Mouse (Mus musculus): ENCODE measurements at regions not wholly inside any gene's neighbourhood (a gene's known extent, or its start where the extent isn't known, plus 50 kb on each side); places are given as distances from the start of the nearest gene placed in this dataset.

- H3K4me2 ChIP-seq (ENCODE audit: low read depth, low read length) = no peak overlapping the region
- no peaks in the 10 kb centered on the region for H3K36me3 ChIP-seq (ENCODE audit: control insufficient read depth, insufficient read depth)
- no peaks in the 10 kb centered on the region for H3K27me3 ChIP-seq (ENCODE audit: control insufficient read depth, insufficient read depth, low read depth, low read length)
- ATAC-seq (ENCODE audit: low read depth) = no peak
- no peaks in the 10 kb centered on the region for H3K9me3 ChIP-seq (replicated peaks; ENCODE audit: control insufficient read depth, low read length)
- H3K9ac ChIP-seq (ENCODE audit: low read depth, low read length) = no peak overlapping the region
- 68% methylated on average over 3 of the region's 3 CpGs for whole genome bisulfite sequencing (ENCODE audit: insufficient replicate concordance)
- no peaks in the 10 kb centered on the region for H3K4me1 ChIP-seq (ENCODE audit: control insufficient read depth, low read depth, low read length)
- H3K27ac ChIP-seq (ENCODE audit: low read length) = no peak overlapping the region
- H3K4me3 ChIP-seq (ENCODE audit: low read depth, low read length) = no peak overlapping the region
Observed at GRCm38 (mm10) chr14:114981120-114981519, 110.9 kb upstream of the Gpc5 start.

- Histone ChIP-seq H3K4me2 (ENCODE audit: low read depth, low read length) (no peak overlapping the region), H3K4me1 (ENCODE audit: control insufficient read depth, low read depth, low read length) (no peaks in the 10 kb centered on the region), H3K9ac (ENCODE audit: low read depth, low read length) (no peak overlapping the region), H3K27ac (ENCODE audit: low read length) (no peak overlapping the region), H3K9me3 (replicated peaks; ENCODE audit: control insufficient read depth, low read length) (no peaks in the 10 kb centered on the region), H3K27me3 (ENCODE audit: control insufficient read depth, insufficient read depth, low read depth, low read length) (no peaks in the 10 kb centered on the region), H3K36me3 (ENCODE audit: control insufficient read depth, insufficient read depth) (no peaks in the 10 kb centered on the region), H3K4me3 (ENCODE audit: low read depth, low read length) (no peak overlapping the region)
- ATAC-seq (ENCODE audit: low read depth) = no peak
- WGBS (ENCODE audit: insufficient replicate concordance) = 65% methylated on average over 2 of the region's 2 CpGs
Observed at GRCm38 (mm10) chr14:115003223-115003622, 88.8 kb upstream of the Gpc5 start.

GRCm38 (mm10) chr14:115004733-115005405 lies 87.1 kb upstream of the Gpc5 start:
- H3K36me3 ChIP-seq (ENCODE audit: control insufficient read depth, insufficient read depth) = no peaks in the 10 kb centered on the region
- H3K4me2 ChIP-seq (ENCODE audit: low read depth, low read length) = no peak overlapping the region
- WGBS (ENCODE audit: insufficient replicate concordance) = 38% methylated on average over 6 of the region's 6 CpGs
- no peaks in the 10 kb centered on the region for H3K4me1 ChIP-seq (ENCODE audit: control insufficient read depth, low read depth, low read length)
- H3K9ac ChIP-seq (ENCODE audit: low read depth, low read length) = no peak overlapping the region
- H3K9me3 ChIP-seq (replicated peaks; ENCODE audit: control insufficient read depth, low read length) = no peaks in the 10 kb centered on the region
- H3K4me3 ChIP-seq (ENCODE audit: low read depth, low read length) = no peak overlapping the region
- H3K27me3 ChIP-seq (ENCODE audit: control insufficient read depth, insufficient read depth, low read depth, low read length) = no peaks in the 10 kb centered on the region
- H3K27ac ChIP-seq (ENCODE audit: low read length) = no peak overlapping the region
- peak; percentile 41; the same call in 1 of the 2 replicates for ATAC-seq (ENCODE audit: low read depth)

GRCm38 (mm10) chr14:115010877-115011276 lies 81.1 kb upstream of the Gpc5 start:
- Histone ChIP-seq H3K9me3 (replicated peaks; ENCODE audit: control insufficient read depth, low read length) (no peaks in the 10 kb centered on the region), H3K27me3 (ENCODE audit: control insufficient read depth, insufficient read depth, low read depth, low read length) (no peaks in the 10 kb centered on the region), H3K4me2 (ENCODE audit: low read depth, low read length) (no peak overlapping the region), H3K27ac (ENCODE audit: low read length) (no peak overlapping the region), H3K4me3 (ENCODE audit: low read depth, low read length) (no peak overlapping the region), H3K36me3 (ENCODE audit: control insufficient read depth, insufficient read depth) (no peaks in the 10 kb centered on the region), H3K4me1 (ENCODE audit: control insufficient read depth, low read depth, low read length) (no peaks in the 10 kb centered on the region), H3K9ac (ENCODE audit: low read depth, low read length) (no peak overlapping the region)
- ATAC-seq (ENCODE audit: low read depth) = no peak
- 53% methylated on average over 3 of the region's 3 CpGs for WGBS (ENCODE audit: insufficient replicate concordance)

- ATAC-seq (ENCODE audit: low read depth) = no peak
- no peaks in the 10 kb centered on the region; the same call in 1 of the 2 replicates for H3K4me1 ChIP-seq (ENCODE audit: control insufficient read depth, low read depth, low read length)
- no peaks in the 10 kb centered on the region for H3K27me3 ChIP-seq (ENCODE audit: control insufficient read depth, insufficient read depth, low read depth, low read length)
- H3K4me2 ChIP-seq (ENCODE audit: low read depth, low read length) = no peak overlapping the region
- H3K4me3 ChIP-seq (ENCODE audit: low read depth, low read length) = no peak overlapping the region
- no peak overlapping the region for H3K27ac ChIP-seq (ENCODE audit: low read length)
- 36% methylated on average over 5 of the region's 5 CpGs for WGBS (ENCODE audit: insufficient replicate concordance)
- no peak overlapping the region for H3K9ac ChIP-seq (ENCODE audit: low read depth, low read length)
- no peaks in the 10 kb centered on the region for H3K36me3 ChIP-seq (ENCODE audit: control insufficient read depth, insufficient read depth)
- no peaks in the 10 kb centered on the region for H3K9me3 ChIP-seq (replicated peaks; ENCODE audit: control insufficient read depth, low read length)
Observed at GRCm38 (mm10) chr14:115015299-115015698, 76.7 kb upstream of the Gpc5 start.

GRCm38 (mm10) chr14:115017410-115018153 lies 74.4 kb upstream of the Gpc5 start:
- WGBS (ENCODE audit: insufficient replicate concordance) = 9% methylated on average over 22 of the region's 22 CpGs
- Histone ChIP-seq H3K4me1 (ENCODE audit: control insufficient read depth, low read depth, low read length) (no peaks in the 10 kb centered on the region; the same call in 1 of the 2 replicates), H3K4me3 (ENCODE audit: low read depth, low read length) (peak overlapping the region; percentile 39), H3K36me3 (ENCODE audit: control insufficient read depth, insufficient read depth) (no peaks in the 10 kb centered on the region), H3K9me3 (replicated peaks; ENCODE audit: control insufficient read depth, low read length) (no peaks in the 10 kb centered on the region), H3K27me3 (ENCODE audit: control insufficient read depth, insufficient read depth, low read depth, low read length) (no peaks in the 10 kb centered on the region), H3K27ac (ENCODE audit: low read length) (no peak overlapping the region), H3K9ac (ENCODE audit: low read depth, low read length) (no peak overlapping the region), H3K4me2 (ENCODE audit: low read depth, low read length) (peak overlapping the region; percentile 64)
- peak; percentile 61 for ATAC-seq (ENCODE audit: low read depth)

- WGBS (ENCODE audit: insufficient replicate concordance) = 72% methylated on average over 7 of the region's 7 CpGs
Observed at GRCm38 (mm10) chr14:115028011-115028410, 64.0 kb upstream of the Gpc5 start.

GRCm38 (mm10) chr14:115031734-115032133 lies 60.3 kb upstream of the Gpc5 start:
- H3K27ac ChIP-seq (ENCODE audit: low read length) = no peak overlapping the region
- no peaks in the 10 kb centered on the region for H3K27me3 ChIP-seq (ENCODE audit: control insufficient read depth, insufficient read depth, low read depth, low read length)
- 54% methylated on average over 4 of the region's 4 CpGs for WGBS (ENCODE audit: insufficient replicate concordance)

More at GRCm38 (mm10) chr14:115028011-115028410, 64.0 kb upstream of the Gpc5 start:
- no peak overlapping the region for H3K9ac ChIP-seq (ENCODE audit: low read depth, low read length)
- no peaks in the 10 kb centered on the region for H3K27me3 ChIP-seq (ENCODE audit: control insufficient read depth, insufficient read depth, low read depth, low read length)
- no peaks in the 10 kb centered on the region for H3K4me1 ChIP-seq (ENCODE audit: control insufficient read depth, low read depth, low read length)
- ATAC-seq (ENCODE audit: low read depth) = no peak
- no peaks in the 10 kb centered on the region for H3K36me3 ChIP-seq (ENCODE audit: control insufficient read depth, insufficient read depth)
- H3K4me3 ChIP-seq (ENCODE audit: low read depth, low read length) = no peak overlapping the region
- no peak overlapping the region for H3K4me2 ChIP-seq (ENCODE audit: low read depth, low read length)
- H3K9me3 ChIP-seq (replicated peaks; ENCODE audit: control insufficient read depth, low read length) = no peaks in the 10 kb centered on the region
- no peak overlapping the region for H3K27ac ChIP-seq (ENCODE audit: low read length)

GRCm38 (mm10) chr14:115033375-115033969 lies 58.5 kb upstream of the Gpc5 start:
- Histone ChIP-seq H3K9me3 (replicated peaks; ENCODE audit: control insufficient read depth, low read length) (no peaks in the 10 kb centered on the region), H3K27ac (ENCODE audit: low read length) (no peak overlapping the region), H3K4me1 (ENCODE audit: control insufficient read depth, low read depth, low read length) (no peaks in the 10 kb centered on the region), H3K36me3 (ENCODE audit: control insufficient read depth, insufficient read depth) (no peaks in the 10 kb centered on the region), H3K4me3 (ENCODE audit: low read depth, low read length) (no peak overlapping the region), H3K9ac (ENCODE audit: low read depth, low read length) (no peak overlapping the region), H3K27me3 (ENCODE audit: control insufficient read depth, insufficient read depth, low read depth, low read length) (no peaks in the 10 kb centered on the region), H3K4me2 (ENCODE audit: low read depth, low read length) (no peak overlapping the region)
- ATAC-seq (ENCODE audit: low read depth) = no peak
- 50% methylated on average over 5 of the region's 5 CpGs for WGBS (ENCODE audit: insufficient replicate concordance)

More at GRCm38 (mm10) chr14:115031734-115032133, 60.3 kb upstream of the Gpc5 start:
- Histone ChIP-seq H3K4me2 (ENCODE audit: low read depth, low read length) (no peak overlapping the region), H3K9me3 (replicated peaks; ENCODE audit: control insufficient read depth, low read length) (no peaks in the 10 kb centered on the region), H3K4me3 (ENCODE audit: low read depth, low read length) (no peak overlapping the region), H3K9ac (ENCODE audit: low read depth, low read length) (no peak overlapping the region), H3K36me3 (ENCODE audit: control insufficient read depth, insufficient read depth) (no peaks in the 10 kb centered on the region), H3K4me1 (ENCODE audit: control insufficient read depth, low read depth, low read length) (no peaks in the 10 kb centered on the region)
- ATAC-seq (ENCODE audit: low read depth) = no peak

All from liver, embryonic 16.5 days (tissue).